Mouse (Mus musculus) megakaryocyte, embryonic 14.5 days (primary cell): ENCODE results near the gene Hvcn1.

Experiments used
- FLI1 ChIP-seq: IDR thresholded peaks from 2 replicates; pipeline ENCODE4 v1.6.1; 2012; ENCODE audit warnings: low read length, inconsistent platforms, mixed read lengths
- GATA1 ChIP-seq: IDR thresholded peaks from 3 replicates; pipeline ENCODE4 v1.6.1; 2012; ENCODE audit warnings: mixed read lengths, low read length, inconsistent platforms, borderline replicate concordance

GRCm38 (mm10) chr5:122219655-122220629 is 13.3 kb downstream of the Hvcn1 start:
- TF ChIP-seq GATA1, result no peak
- no peak for TF ChIP-seq FLI1
